Mouse (Mus musculus): Measurements from ENCODE around the gene Rps6kb1. TPM values are rescaled to one million over a fixed set of nuclear protein-coding genes. Genes with fewer than 3 reads are reported as not detected.

Rps6kb1 gene
- polyA plus RNA-seq, 1 experiment, result 9.8 TPM

DNA sequence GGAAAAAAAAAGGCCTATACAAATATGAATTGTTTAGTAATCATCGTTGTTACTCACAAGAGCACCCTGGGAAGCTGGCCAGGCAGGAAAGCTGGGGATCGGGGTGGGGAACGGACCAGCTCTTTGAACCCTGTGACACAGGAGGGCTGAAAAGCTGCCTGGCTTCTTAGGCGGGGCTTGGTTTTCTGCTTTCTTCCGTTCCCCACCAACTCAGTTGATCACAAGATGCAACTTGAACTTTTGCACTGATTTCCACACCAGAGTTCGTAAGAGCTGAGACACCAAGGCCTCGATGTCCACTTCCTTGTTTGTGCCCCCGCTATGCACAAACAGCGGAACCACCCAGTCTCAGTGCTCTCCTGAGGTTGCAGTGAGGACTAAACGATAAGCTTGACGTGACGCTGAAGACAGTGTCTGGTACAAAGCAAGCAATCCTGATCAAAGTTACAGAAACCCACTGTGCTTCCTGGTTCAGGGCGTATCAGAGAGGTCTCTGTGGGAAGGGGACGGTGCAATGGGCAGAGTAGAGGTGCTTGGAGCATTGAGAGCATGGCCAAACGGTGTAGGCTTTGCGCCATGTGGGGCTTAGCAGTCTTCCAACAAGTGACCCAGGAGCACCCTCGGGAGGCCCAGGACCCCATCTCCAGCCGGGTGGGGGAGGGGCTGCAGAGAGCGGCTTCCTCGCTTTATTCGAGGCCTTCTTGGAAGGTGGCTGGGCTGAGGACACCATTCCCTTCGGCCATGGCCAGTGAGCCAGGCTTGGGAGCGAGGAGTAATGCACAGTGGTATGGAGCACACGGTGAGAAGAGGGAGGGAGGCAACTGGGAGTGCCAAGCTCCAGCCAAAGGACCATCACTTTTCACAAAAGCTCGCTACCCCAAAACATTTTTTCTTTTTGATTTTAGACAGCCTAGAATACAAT lies 34.5 kb upstream of the Rps6kb1 start:
- peaks cover 16% of the 10 kb centered on the region for H3K79me3 ChIP-seq (ENCODE audit: low read depth)
- H3K27me3 ChIP-seq (ENCODE audit: control insufficient read depth, insufficient read depth, insufficient read length), result no peaks in the 10 kb centered on the region
- peak overlapping the region; percentile 46 for H3ac ChIP-seq (ENCODE audit: control insufficient read depth, insufficient read length, low read depth)
- H3K4me3 ChIP-seq (ENCODE audit: insufficient read depth, poor library complexity, severe bottlenecking), result no peak overlapping the region
- TF ChIP-seq MYOD1 (IDR thresholded peaks at IDR 0.05; ENCODE audit: control insufficient read depth, insufficient read length, low read depth) (peak; percentile 15), MAX (IDR thresholded peaks at IDR 0.05) (no peak), CEBPB (IDR thresholded peaks at IDR 0.05; ENCODE audit: low read depth) (peak; percentile 36)
- peaks cover 14% of the 10 kb centered on the region for H3K36me3 ChIP-seq (ENCODE audit: control insufficient read depth, insufficient read depth)
- peaks cover 23% of the 10 kb centered on the region for H3K79me2 ChIP-seq (ENCODE audit: control insufficient read depth, insufficient read depth)

DNA sequence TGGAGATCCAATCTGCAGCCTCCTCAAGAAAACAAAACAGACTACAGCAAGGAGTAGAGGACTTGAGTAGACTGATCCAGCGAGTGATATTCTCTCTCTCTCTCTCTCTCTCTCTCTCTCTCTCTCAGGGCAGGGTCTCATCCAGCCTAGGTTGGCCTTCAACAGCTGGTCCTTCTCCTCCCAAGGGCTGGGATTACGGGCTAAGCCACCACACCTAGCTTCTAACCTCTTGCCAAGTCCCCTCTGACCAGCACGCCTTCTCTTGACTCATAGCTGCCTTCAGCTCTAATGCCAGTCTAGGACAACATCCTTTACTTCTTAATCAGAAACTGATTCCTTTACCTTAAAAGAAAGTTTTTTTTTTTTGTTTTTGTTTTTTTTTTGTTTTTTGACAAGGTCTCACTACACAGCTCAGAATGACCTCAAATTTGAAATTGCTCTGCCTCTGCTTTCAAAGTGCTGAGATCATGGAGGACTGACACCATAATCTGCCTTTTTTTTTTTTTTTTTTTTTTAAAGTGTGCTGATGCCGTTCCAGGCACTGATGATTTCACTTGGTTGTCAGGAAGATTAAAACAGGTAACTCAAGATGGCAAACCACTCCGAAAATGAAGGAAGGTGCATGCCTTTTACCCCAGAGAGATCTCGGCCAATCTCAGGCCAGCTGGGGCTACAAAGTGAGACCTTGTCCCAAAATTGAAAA lies 33.7 kb upstream of the Rps6kb1 start:
- TF ChIP-seq MYOG (IDR thresholded peaks at IDR 0.05; ENCODE audit: control insufficient read depth, extremely low read depth, insufficient read length) (no peak), MAX (IDR thresholded peaks at IDR 0.05) (peak; percentile 36), MYOD1 (IDR thresholded peaks at IDR 0.05; ENCODE audit: control insufficient read depth, insufficient read length, low read depth) (peak; percentile 75)
- Histone ChIP-seq H3K27me3 (ENCODE audit: control insufficient read depth, insufficient read depth, insufficient read length) (no peaks in the 10 kb centered on the region), H3K79me2 (ENCODE audit: control insufficient read depth, insufficient read depth) (peaks cover 15% of the 10 kb centered on the region), H3K36me3 (ENCODE audit: control insufficient read depth, insufficient read depth) (peaks cover 6% of the 10 kb centered on the region), H3ac (ENCODE audit: control insufficient read depth, insufficient read length, low read depth) (peak overlapping the region; percentile 46), H3K79me3 (ENCODE audit: low read depth) (peaks cover 9% of the 10 kb centered on the region), H3K4me3 (ENCODE audit: insufficient read depth, poor library complexity, severe bottlenecking) (no peak overlapping the region)

DNA sequence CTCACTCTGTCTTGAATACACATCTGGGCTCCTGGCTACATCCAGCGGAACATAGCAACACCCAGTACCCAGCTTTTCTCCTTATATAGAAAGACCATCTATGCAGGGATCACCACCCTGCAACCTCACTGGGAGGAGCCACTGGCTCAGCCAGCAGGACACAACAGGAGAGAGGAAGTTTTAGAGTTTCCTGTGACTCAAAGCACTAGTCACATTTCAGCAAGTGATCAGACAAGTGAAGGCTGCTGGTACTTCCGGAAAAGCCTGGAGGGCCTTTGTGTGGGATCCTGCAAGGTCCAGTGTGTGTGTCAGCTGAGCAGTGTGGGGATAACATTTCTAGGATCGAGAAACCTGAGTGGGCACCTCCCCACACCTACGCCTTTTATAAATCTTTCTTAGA lies 32.6 kb upstream of the Rps6kb1 start:
- TF ChIP-seq USF1 (IDR thresholded peaks at IDR 0.05; ENCODE audit: low read depth), result peak; percentile 24
- peak; percentile 80 for TF ChIP-seq MYOD1 (IDR thresholded peaks at IDR 0.05; ENCODE audit: control insufficient read depth, insufficient read length, low read depth)
- peak; percentile 47 for TF ChIP-seq FOSL1 (IDR thresholded peaks at IDR 0.05; ENCODE audit: insufficient read depth, low read length, poor library complexity, severe bottlenecking)
- TF ChIP-seq MYOG (IDR thresholded peaks at IDR 0.05; ENCODE audit: control insufficient read depth, extremely low read depth, insufficient read length), result no peak

DNA sequence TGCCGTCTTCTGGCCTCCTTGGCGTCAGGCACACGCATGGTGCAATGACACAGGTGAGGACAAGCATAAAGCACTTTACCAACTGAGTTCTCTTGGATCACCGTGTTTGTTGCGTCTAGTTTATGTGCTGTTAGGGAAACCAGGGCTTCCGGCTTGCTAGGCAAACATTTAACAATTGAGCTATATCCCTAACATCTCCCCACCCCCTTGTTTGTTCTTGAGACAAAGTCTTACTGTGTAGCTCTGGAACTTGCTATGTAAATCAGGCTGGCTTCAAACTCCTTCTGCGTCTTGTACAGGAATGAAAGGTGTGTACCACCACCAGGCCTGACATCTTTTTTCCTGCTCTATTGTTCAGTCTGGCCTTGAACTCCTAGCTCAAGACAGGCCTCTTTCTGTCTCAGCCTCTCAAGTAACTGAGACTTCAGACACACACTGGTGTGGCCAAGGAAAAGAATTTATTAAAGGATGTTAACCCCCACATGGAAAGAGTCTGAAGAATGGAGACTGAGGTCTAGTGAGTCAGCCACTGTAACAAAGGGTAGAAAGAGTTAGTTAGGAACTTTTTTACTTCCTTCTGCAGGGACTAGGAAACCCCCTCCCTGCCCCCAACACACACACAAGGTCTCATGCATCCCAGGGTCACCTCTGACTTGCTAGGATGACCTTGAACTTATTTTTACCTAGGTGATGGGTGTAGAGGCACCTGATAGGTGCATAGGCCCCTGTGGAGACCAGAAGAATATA lies 31.2 kb upstream of the Rps6kb1 start:
- Histone ChIP-seq H3K79me3 (ENCODE audit: low read depth) (no peaks in the 10 kb centered on the region), H3ac (ENCODE audit: control insufficient read depth, insufficient read length, low read depth) (no peak overlapping the region), H3K79me2 (ENCODE audit: control insufficient read depth, insufficient read depth) (no peaks in the 10 kb centered on the region), H3K27me3 (ENCODE audit: control insufficient read depth, insufficient read depth, insufficient read length) (no peaks in the 10 kb centered on the region), H3K4me3 (ENCODE audit: insufficient read depth, poor library complexity, severe bottlenecking) (no peak overlapping the region), H3K36me3 (ENCODE audit: control insufficient read depth, insufficient read depth) (no peaks in the 10 kb centered on the region)
- TF ChIP-seq MYOD1 (IDR thresholded peaks at IDR 0.05; ENCODE audit: control insufficient read depth, insufficient read length, low read depth) (no peak), MAX (IDR thresholded peaks at IDR 0.05) (peak; percentile 72), FOSL1 (IDR thresholded peaks at IDR 0.05; ENCODE audit: insufficient read depth, low read length, poor library complexity, severe bottlenecking) (peak; percentile 59), CTCF (IDR thresholded peaks at IDR 0.05; ENCODE audit: control insufficient read depth, insufficient read depth, insufficient read length) (no peak), MYOG (IDR thresholded peaks at IDR 0.05; ENCODE audit: control insufficient read depth, extremely low read depth, insufficient read length) (no peak), CEBPB (IDR thresholded peaks at IDR 0.05; ENCODE audit: low read depth) (no peak), USF1 (IDR thresholded peaks at IDR 0.05; ENCODE audit: low read depth) (no peak)

More for the DNA sequence above, 32.6 kb upstream of the Rps6kb1 start:
- Histone ChIP-seq H3K36me3 (ENCODE audit: control insufficient read depth, insufficient read depth) (no peaks in the 10 kb centered on the region), H3K79me3 (ENCODE audit: low read depth) (no peaks in the 10 kb centered on the region), H3ac (ENCODE audit: control insufficient read depth, insufficient read length, low read depth) (no peak overlapping the region), H3K27me3 (ENCODE audit: control insufficient read depth, insufficient read depth, insufficient read length) (no peaks in the 10 kb centered on the region), H3K79me2 (ENCODE audit: control insufficient read depth, insufficient read depth) (peaks cover 4% of the 10 kb centered on the region), H3K4me3 (ENCODE audit: insufficient read depth, poor library complexity, severe bottlenecking) (no peak overlapping the region)

DNA sequence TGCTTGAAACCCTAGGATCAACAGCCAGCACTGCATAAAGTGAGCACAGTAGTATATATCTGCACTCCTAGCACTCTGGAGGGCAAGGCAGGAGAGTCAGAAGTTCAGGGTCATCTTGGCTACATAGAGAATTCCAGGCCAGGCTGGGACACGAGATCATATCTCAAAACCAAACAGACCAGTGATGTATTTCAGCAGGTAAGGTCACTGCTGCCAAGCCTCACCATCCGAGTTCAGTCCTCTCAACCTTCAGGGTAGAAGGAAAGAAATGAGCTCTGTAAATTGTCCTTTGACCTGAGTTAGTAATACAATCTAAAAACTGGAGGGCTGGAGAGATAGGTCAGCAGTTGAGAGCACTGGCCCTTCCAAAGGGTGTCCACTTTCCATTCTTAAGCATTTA lies 29.8 kb upstream of the Rps6kb1 start:
- H3K79me3 ChIP-seq (ENCODE audit: low read depth), result no peaks in the 10 kb centered on the region
- no peaks in the 10 kb centered on the region for H3K36me3 ChIP-seq (ENCODE audit: control insufficient read depth, insufficient read depth)
- H3K79me2 ChIP-seq (ENCODE audit: control insufficient read depth, insufficient read depth), result no peaks in the 10 kb centered on the region
- H3K4me3 ChIP-seq (ENCODE audit: insufficient read depth, poor library complexity, severe bottlenecking), result no peak overlapping the region
- no peaks in the 10 kb centered on the region for H3K27me3 ChIP-seq (ENCODE audit: control insufficient read depth, insufficient read depth, insufficient read length)
- H3ac ChIP-seq (ENCODE audit: control insufficient read depth, insufficient read length, low read depth), result no peak overlapping the region
- no peak for TF ChIP-seq USF1 (IDR thresholded peaks at IDR 0.05; ENCODE audit: low read depth)
- no peak for TF ChIP-seq FOSL1 (IDR thresholded peaks at IDR 0.05; ENCODE audit: insufficient read depth, low read length, poor library complexity, severe bottlenecking)
- TF ChIP-seq CEBPB (IDR thresholded peaks at IDR 0.05; ENCODE audit: low read depth), result no peak
- no peak for TF ChIP-seq CTCF (IDR thresholded peaks at IDR 0.05; ENCODE audit: control insufficient read depth, insufficient read depth, insufficient read length)
- TF ChIP-seq MYOD1 (IDR thresholded peaks at IDR 0.05; ENCODE audit: control insufficient read depth, insufficient read length, low read depth), result no peak
- TF ChIP-seq MYOG (IDR thresholded peaks at IDR 0.05; ENCODE audit: control insufficient read depth, extremely low read depth, insufficient read length), result no peak
- TF ChIP-seq MAX (IDR thresholded peaks at IDR 0.05), result no peak
